Mouse (Mus musculus): ENCODE measurements around the gene Baz2b. TPM values are rescaled to one million over a fixed set of nuclear protein-coding genes. Genes with fewer than 3 reads are reported as not detected.

Gene Baz2b
- polyA plus RNA-seq, 1 experiment from 2014 or later = 70.5 TPM

GRCm38 (mm10) chr2:59962579-59962978 is 247.1 kb downstream of the Baz2b start:
- no peaks in the 10 kb centered on the region for H3K4me1 ChIP-seq (replicated peaks)
- no peaks in the 10 kb centered on the region for H3K27me3 ChIP-seq (ENCODE audit: insufficient read depth, poor library complexity, severe bottlenecking)
- H3K36me3 ChIP-seq = peaks cover 74% of the 10 kb centered on the region
- H3K9me3 ChIP-seq = no peaks in the 10 kb centered on the region
- no peak overlapping the region for H3K4me3 ChIP-seq
- WGBS = 84% methylated on average over 4 of the region's 4 CpGs
- H3K27ac ChIP-seq = no peak overlapping the region
- DNase-seq (ENCODE audit: low spot score) = no peak

- 93% methylated on average over 2 of the region's 2 CpGs for WGBS
- Histone ChIP-seq H3K27ac (no peak overlapping the region), H3K9me3 (no peaks in the 10 kb centered on the region), H3K27me3 (ENCODE audit: insufficient read depth, poor library complexity, severe bottlenecking) (no peaks in the 10 kb centered on the region), H3K4me3 (no peak overlapping the region), H3K4me1 (replicated peaks) (no peaks in the 10 kb centered on the region), H3K36me3 (peaks cover 72% of the 10 kb centered on the region)
- no peak for DNase-seq (ENCODE audit: low spot score)
Observed at GRCm38 (mm10) chr2:59960495-59960772, 249.2 kb downstream of the Baz2b start.

GRCm38 (mm10) chr2:59959668-59960494 is 249.8 kb downstream of the Baz2b start:
- Histone ChIP-seq H3K4me3 (no peak overlapping the region), H3K27me3 (ENCODE audit: insufficient read depth, poor library complexity, severe bottlenecking) (no peaks in the 10 kb centered on the region), H3K36me3 (peaks cover 73% of the 10 kb centered on the region), H3K4me1 (replicated peaks) (no peaks in the 10 kb centered on the region), H3K27ac (no peak overlapping the region), H3K9me3 (no peaks in the 10 kb centered on the region)
- no peak for DNase-seq (ENCODE audit: low spot score)
- 92% methylated on average over 14 of the region's 14 CpGs for WGBS

- H3K36me3 ChIP-seq = peaks cover 84% of the 10 kb centered on the region
- H3K4me1 ChIP-seq (replicated peaks) = no peaks in the 10 kb centered on the region
- H3K9me3 ChIP-seq = no peaks in the 10 kb centered on the region
- WGBS = 88% methylated on average over 6 of the region's 6 CpGs
- no peak for DNase-seq (ENCODE audit: low spot score)
- no peak overlapping the region for H3K4me3 ChIP-seq
- no peaks in the 10 kb centered on the region for H3K27me3 ChIP-seq (ENCODE audit: insufficient read depth, poor library complexity, severe bottlenecking)
- no peak overlapping the region for H3K27ac ChIP-seq
Observed at GRCm38 (mm10) chr2:59958543-59958942, 251.1 kb downstream of the Baz2b start.

- H3K4me1 ChIP-seq (replicated peaks) = no peaks in the 10 kb centered on the region
- peaks cover 82% of the 10 kb centered on the region for H3K36me3 ChIP-seq
- H3K4me3 ChIP-seq = no peak overlapping the region
- H3K27ac ChIP-seq = no peak overlapping the region
- no peak for DNase-seq (ENCODE audit: low spot score)
- no peaks in the 10 kb centered on the region for H3K9me3 ChIP-seq
- 91% methylated on average over 7 of the region's 7 CpGs for WGBS
- no peaks in the 10 kb centered on the region for H3K27me3 ChIP-seq (ENCODE audit: insufficient read depth, poor library complexity, severe bottlenecking)
Observed at GRCm38 (mm10) chr2:59955916-59956315, 253.7 kb downstream of the Baz2b start.

GRCm38 (mm10) chr2:59954791-59955190 is 254.8 kb downstream of the Baz2b start:
- H3K9me3 ChIP-seq = no peaks in the 10 kb centered on the region
- peaks cover 76% of the 10 kb centered on the region for H3K36me3 ChIP-seq
- H3K27me3 ChIP-seq (ENCODE audit: insufficient read depth, poor library complexity, severe bottlenecking) = no peaks in the 10 kb centered on the region
- DNase-seq (ENCODE audit: low spot score) = no peak
- H3K4me3 ChIP-seq = no peak overlapping the region
- 69% methylated on average over 3 of the region's 3 CpGs for WGBS
- H3K27ac ChIP-seq = no peak overlapping the region
- no peaks in the 10 kb centered on the region for H3K4me1 ChIP-seq (replicated peaks)

GRCm38 (mm10) chr2:59952286-59953014 is 257.2 kb downstream of the Baz2b start:
- no peaks in the 10 kb centered on the region for H3K27me3 ChIP-seq (ENCODE audit: insufficient read depth, poor library complexity, severe bottlenecking)
- H3K4me3 ChIP-seq = no peak overlapping the region
- H3K36me3 ChIP-seq = peaks cover 66% of the 10 kb centered on the region
- 95% methylated on average over 13 of the region's 13 CpGs for WGBS
- H3K9me3 ChIP-seq = no peaks in the 10 kb centered on the region
- no peaks in the 10 kb centered on the region for H3K4me1 ChIP-seq (replicated peaks)
- no peak overlapping the region for H3K27ac ChIP-seq
- no peak for DNase-seq (ENCODE audit: low spot score)

GRCm38 (mm10) chr2:59951706-59952105 is 257.9 kb downstream of the Baz2b start:
- H3K27ac ChIP-seq = no peak overlapping the region
- no peak for DNase-seq (ENCODE audit: low spot score)
- H3K4me3 ChIP-seq = no peak overlapping the region
- H3K9me3 ChIP-seq = no peaks in the 10 kb centered on the region
- H3K27me3 ChIP-seq (ENCODE audit: insufficient read depth, poor library complexity, severe bottlenecking) = no peaks in the 10 kb centered on the region
- 93% methylated on average over 8 of the region's 8 CpGs for WGBS
- H3K36me3 ChIP-seq = peaks cover 63% of the 10 kb centered on the region
- H3K4me1 ChIP-seq (replicated peaks) = no peaks in the 10 kb centered on the region

- 83% methylated on average over 4 of the region's 4 CpGs for WGBS
- Histone ChIP-seq H3K36me3 (peaks cover 60% of the 10 kb centered on the region), H3K4me3 (no peak overlapping the region), H3K27me3 (ENCODE audit: insufficient read depth, poor library complexity, severe bottlenecking) (no peaks in the 10 kb centered on the region), H3K9me3 (no peaks in the 10 kb centered on the region), H3K27ac (no peak overlapping the region), H3K4me1 (replicated peaks) (no peaks in the 10 kb centered on the region)
- no peak for DNase-seq (ENCODE audit: low spot score)
Observed at GRCm38 (mm10) chr2:59951127-59951526, 258.5 kb downstream of the Baz2b start.

GRCm38 (mm10) chr2:59936296-59936695 is 273.3 kb downstream of the Baz2b start:
- 36% methylated on average over 9 of the region's 9 CpGs for WGBS
- H3K4me1 ChIP-seq (replicated peaks) = no peaks in the 10 kb centered on the region
- H3K9me3 ChIP-seq = no peaks in the 10 kb centered on the region
- no peak overlapping the region for H3K27ac ChIP-seq
- no peak for DNase-seq (ENCODE audit: low spot score)
- no peaks in the 10 kb centered on the region for H3K27me3 ChIP-seq (ENCODE audit: insufficient read depth, poor library complexity, severe bottlenecking)
- peaks cover 63% of the 10 kb centered on the region for H3K36me3 ChIP-seq
- H3K4me3 ChIP-seq = no peak overlapping the region

- Histone ChIP-seq H3K36me3 (peaks cover 47% of the 10 kb centered on the region), H3K27ac (no peak overlapping the region), H3K4me1 (replicated peaks) (no peaks in the 10 kb centered on the region), H3K9me3 (no peaks in the 10 kb centered on the region), H3K4me3 (no peak overlapping the region), H3K27me3 (ENCODE audit: insufficient read depth, poor library complexity, severe bottlenecking) (no peaks in the 10 kb centered on the region)
- no peak for DNase-seq (ENCODE audit: low spot score)
- WGBS = 98% methylated on average over 3 of the region's 3 CpGs
Observed at GRCm38 (mm10) chr2:59933129-59933528, 276.5 kb downstream of the Baz2b start.

GRCm38 (mm10) chr2:59932244-59932643 is 277.4 kb downstream of the Baz2b start:
- Histone ChIP-seq H3K36me3 (peaks cover 52% of the 10 kb centered on the region), H3K27ac (no peak overlapping the region), H3K9me3 (no peaks in the 10 kb centered on the region), H3K4me3 (no peak overlapping the region), H3K4me1 (replicated peaks) (no peaks in the 10 kb centered on the region), H3K27me3 (ENCODE audit: insufficient read depth, poor library complexity, severe bottlenecking) (no peaks in the 10 kb centered on the region)
- 96% methylated on average over 4 of the region's 4 CpGs for WGBS
- DNase-seq (ENCODE audit: low spot score) = no peak

- DNase-seq (ENCODE audit: low spot score) = no peak
- Histone ChIP-seq H3K4me3 (no peak overlapping the region), H3K4me1 (replicated peaks) (no peaks in the 10 kb centered on the region), H3K36me3 (peaks cover 99% of the 10 kb centered on the region), H3K27ac (no peak overlapping the region), H3K9me3 (no peaks in the 10 kb centered on the region), H3K27me3 (ENCODE audit: insufficient read depth, poor library complexity, severe bottlenecking) (no peaks in the 10 kb centered on the region)
- WGBS = 83% methylated on average over 11 of the region's 11 CpGs
Observed at GRCm38 (mm10) chr2:59913610-59914009, 296.0 kb downstream of the Baz2b start.

All from hindbrain, embryonic 10.5 days (tissue).